Mouse (Mus musculus) adrenal gland, adult 18-20 months (tissue): ENCODE data around the gene Zbtb37. TPM values are rescaled to one million over a fixed set of nuclear protein-coding genes. Genes with fewer than 3 reads are reported as not detected.
"Not testable (repeated sequence)": the region's sequence is repeated elsewhere in the genome, so short reads cannot be mapped to it uniquely, and the experiment has no call there.

Experiments used
- DNase-seq, 2 experiments: peaks; one replicate each; pipeline ENCODE4 v3.0.0; 2021 to 2022; ENCODE audit warnings: low spot score in 2 of 2
- total RNA-seq, 2 experiments: library from RNA; stranded (reverse); gene quantifications; 1 replicate in 1 of 2; 2 replicates in 1 of 2; pipeline ENCODE4 v1.2.3; 2021

Zbtb37 gene
- total RNA-seq, 2 experiments from 2014 or later, result 11.1 to 12.9 TPM

- peak in 1 of 2 experiments; percentile 42 for DNase-seq
Measured at GRCm38 (mm10) chr1:161035281-161035785, 684 bp upstream of the Zbtb37 start.

DNA sequence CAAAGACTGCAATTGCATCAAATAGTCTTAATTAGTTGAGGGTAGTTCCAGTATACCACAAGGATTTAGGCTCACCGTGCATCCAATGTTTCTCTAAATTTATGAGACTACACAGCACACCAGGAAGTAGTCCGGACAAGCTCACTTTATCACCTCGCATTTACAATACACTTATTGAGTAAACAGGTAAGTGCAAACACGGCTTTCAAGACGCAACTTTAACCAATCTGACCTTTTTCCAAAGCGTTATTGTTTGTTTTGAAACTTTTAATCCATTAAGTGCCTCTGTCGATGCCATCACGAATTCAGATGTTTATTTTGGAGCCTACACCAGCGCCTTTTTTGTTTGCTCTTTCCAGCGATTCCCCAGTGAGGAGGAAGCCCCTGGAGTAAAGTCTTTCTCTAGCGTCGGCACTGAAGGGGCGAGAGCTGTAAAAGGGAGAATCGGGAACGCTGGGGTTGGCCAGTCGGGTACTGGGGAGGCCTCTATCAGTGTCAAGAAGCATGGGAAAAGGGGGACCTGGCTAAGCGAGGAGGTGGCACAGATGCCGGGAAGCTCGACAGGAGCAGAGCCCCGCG, 704 bp downstream of the Zbtb37 start:
- no peak for DNase-seq

DNA sequence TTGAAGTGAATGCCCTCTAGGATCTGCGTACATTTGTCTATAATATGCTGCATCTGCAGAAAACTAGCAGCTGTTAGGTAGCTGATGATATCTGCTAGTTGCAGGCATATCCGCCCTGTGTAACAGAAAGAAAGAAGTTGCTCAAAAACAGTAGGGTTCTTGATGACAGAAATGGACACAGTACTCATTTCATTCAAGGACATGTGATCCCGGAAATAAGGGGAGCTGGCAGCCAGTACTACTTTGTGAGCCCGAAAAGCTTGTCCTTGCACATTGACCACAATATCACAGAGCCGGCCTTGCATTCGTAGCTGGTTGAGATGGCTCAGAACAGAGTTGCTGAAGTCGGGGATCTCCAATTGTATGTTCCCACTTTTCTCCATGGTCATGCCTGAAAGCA, 2.3 kb downstream of the Zbtb37 start:
- peak in 1 of 2 experiments; percentile 34 for DNase-seq

GRCm38 (mm10) chr1:161031881-161032280, 2.8 kb downstream of the Zbtb37 start:
- no peak for DNase-seq

- no peak for DNase-seq
Measured at GRCm38 (mm10) chr1:161030058-161030457, 4.6 kb downstream of the Zbtb37 start.

GRCm38 (mm10) chr1:161028427-161028826, 6.2 kb downstream of the Zbtb37 start:
- DNase-seq, result not testable (repeated sequence)

GRCm38 (mm10) chr1:161027196-161027595, 7.5 kb downstream of the Zbtb37 start:
- no peak for DNase-seq

GRCm38 (mm10) chr1:161025410-161026210, 9.0 kb downstream of the Zbtb37 start:
- DNase-seq, result no peak

DNA sequence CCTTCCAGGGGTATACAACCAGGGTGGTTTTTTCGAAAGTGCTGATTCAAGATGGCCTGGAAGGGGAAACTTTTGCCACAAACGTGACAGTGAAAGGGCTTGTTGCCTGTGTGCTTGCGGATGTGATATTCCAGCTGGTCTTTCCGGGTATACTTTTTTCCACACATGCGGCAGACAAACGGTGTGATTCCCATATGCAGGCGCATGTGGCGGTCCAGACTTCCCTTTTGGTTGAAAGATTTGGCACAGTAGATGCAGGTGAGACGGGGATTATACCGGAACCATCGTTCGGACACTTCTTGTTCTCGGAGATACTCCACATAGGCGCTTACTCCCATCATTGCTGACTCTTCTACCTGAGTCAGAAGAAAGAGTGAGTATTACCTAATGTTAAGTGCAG, 14.6 kb downstream of the Zbtb37 start:
- no peak for DNase-seq

DNA sequence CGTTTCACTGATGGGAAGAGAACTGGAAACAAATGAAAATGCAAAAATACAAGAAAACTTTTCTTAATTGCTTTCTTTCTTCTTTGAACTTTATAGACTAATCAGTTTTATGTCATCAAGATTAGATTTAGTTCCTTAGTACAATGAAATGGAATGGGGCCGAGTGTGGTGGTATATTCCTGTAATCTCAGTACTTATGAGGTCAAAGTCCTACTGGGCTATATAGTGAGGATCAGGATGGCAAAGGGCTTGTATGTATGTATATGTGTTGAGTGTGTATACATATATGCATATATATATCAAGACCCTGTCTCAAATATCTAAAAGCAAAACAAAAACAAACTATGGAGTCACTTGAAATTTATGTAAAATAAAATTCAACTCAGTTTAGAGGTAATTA, 18.3 kb downstream of the Zbtb37 start:
- no peak for DNase-seq

GRCm38 (mm10) chr1:161010436-161010835, 24.2 kb downstream of the Zbtb37 start:
- no peak for DNase-seq

DNA sequence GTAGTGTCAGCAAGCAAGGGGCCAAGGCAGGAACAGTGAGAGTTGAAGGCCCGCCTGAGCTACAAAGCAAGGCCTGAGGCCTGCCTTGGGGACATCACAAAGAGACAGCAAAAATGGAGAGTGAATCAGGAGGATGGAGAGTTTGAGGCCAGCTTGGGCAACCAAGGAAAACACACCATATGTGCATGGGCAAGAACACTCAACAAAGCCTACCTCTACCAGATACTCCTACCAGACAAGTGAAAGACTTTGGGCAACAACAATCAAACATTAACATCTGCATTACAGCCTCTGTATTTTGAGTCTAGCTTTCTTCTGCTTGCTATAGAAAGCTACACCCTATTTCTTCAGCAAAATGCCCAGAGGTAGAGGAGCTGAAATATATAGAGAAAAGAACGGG, 26.6 kb downstream of the Zbtb37 start:
- no peak for DNase-seq

GRCm38 (mm10) chr1:161006471-161006870, 28.2 kb downstream of the Zbtb37 start:
- no peak for DNase-seq

DNA sequence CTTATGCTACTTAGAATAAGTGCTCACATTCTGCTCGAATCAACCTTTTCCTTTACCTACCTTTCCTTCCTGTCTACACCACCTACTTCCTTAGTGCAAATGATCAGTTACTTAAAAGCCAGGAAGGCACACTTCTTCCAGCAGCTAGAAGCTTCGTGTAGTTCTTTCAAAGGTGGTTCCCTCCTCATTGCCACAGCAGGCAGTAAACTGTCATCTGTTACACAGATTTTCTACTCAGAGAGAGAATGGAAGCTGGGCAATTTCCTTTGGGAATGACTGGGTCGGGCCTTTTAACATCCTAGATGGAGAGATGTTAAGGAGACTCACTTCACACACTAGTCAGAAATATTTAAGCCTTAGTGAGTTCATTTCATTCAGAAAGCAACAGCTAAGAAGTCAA, 29.1 kb downstream of the Zbtb37 start:
- DNase-seq, result no peak

- DNase-seq, result no peak
Measured at GRCm38 (mm10) chr1:161004942-161005341, 29.7 kb downstream of the Zbtb37 start.

GRCm38 (mm10) chr1:160993851-160994250, 40.8 kb downstream of the Zbtb37 start:
- no peak for DNase-seq

DNA sequence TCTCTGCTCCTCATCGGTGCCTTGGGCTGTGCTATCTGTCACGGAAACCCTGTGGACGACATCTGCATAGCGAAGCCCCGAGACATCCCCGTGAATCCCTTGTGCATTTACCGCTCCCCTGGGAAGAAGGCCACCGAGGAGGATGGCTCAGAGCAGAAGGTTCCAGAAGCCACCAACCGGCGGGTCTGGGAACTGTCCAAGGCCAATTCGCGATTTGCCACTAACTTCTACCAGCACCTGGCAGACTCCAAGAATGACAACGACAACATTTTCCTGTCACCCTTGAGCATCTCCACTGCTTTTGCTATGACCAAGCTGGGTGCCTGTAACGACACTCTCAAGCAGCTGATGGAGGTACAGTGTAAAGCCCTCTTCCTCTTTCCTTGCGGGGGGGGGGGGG, 45.3 kb downstream of the Zbtb37 start:
- DNase-seq, result no peak

DNA sequence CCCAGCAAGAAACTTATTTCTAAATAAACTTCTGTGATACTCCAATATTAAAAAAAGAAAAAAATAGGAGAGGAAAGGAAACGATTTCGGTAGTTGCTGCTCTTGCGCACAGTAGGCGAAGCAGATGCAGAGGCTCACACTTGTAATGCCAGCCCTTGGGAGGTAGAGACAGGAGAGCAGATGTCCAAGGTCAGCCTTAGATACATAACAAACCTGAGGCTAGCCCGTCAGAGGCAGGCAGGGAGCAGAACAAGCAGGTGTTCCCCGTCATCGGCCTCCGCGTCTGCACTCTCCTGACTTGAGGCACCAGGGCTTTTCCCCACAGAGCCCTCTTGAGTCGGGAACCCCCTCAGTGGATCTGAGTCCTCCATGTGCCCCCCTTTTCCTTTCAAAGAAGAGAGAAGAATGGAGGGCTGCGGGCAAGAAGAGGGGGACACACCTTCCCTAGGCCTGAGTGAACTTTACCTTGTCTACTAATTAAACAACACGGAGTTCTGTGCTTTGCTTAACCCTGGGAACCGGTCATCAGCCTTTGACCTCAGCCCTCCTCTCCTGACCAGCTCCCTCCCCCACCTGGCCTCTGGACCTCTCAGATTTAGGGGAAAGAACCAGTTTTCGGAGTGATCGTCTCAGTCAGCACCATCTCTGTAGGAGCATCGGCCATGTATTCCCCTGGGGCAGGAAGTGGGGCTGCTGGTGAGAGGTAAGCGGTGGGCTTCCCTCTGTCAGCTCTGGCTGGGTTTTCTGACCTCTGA, 47.6 kb downstream of the Zbtb37 start:
- no peak for DNase-seq

DNA sequence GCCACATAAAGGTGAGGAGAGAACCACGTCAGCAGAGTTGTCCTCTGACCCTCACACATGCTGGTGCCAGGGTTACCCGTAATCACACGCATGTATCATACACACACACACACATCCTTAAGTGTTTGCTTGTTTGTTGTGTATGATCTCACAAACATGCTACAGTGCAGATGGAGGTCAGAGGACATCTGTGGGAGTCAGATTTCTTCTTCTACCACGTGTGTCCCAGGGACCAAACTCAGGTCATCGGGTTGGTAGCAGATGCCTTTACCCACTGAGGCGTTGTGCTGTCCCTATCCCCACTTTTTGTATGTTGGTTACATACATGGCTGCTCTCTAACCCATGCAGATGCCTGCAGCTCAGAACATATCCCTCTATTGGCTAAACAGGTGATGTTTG, 49.2 kb downstream of the Zbtb37 start:
- no peak for DNase-seq

GRCm38 (mm10) chr1:160984731-160985130, 49.9 kb downstream of the Zbtb37 start:
- DNase-seq, result not testable (repeated sequence)

GRCm38 (mm10) chr1:160982887-160983286, 51.8 kb downstream of the Zbtb37 start:
- DNase-seq, result no peak

GRCm38 (mm10) chr1:160981337-160981736, 53.3 kb downstream of the Zbtb37 start:
- no peak for DNase-seq
